Mouse (Mus musculus) small intestine, adult 2 months (tissue): ENCODE measurements around the gene Rwdd2b.

ENCODE experiments used
- CTCF ChIP-seq: fragments of 200-500 bp; IDR thresholded peaks from 2 replicates; pipeline ENCODE4 v1.5.1; 2012; ENCODE audit warnings: low read depth, mild to moderate bottlenecking, control low read depth, inconsistent platforms, low read length, moderate library complexity, mixed read lengths; ENCODE audit not compliant: insufficient replicate concordance, insufficient read length; ENCODE audit errors: extremely low read depth
- POLR2A ChIP-seq: fragments of 200-500 bp; IDR thresholded peaks from 2 replicates; pipeline ENCODE4 v1.6.1; 2012; ENCODE audit warnings: low read depth, mild to moderate bottlenecking, control low read depth, inconsistent platforms, low read length, moderate library complexity

DNA sequence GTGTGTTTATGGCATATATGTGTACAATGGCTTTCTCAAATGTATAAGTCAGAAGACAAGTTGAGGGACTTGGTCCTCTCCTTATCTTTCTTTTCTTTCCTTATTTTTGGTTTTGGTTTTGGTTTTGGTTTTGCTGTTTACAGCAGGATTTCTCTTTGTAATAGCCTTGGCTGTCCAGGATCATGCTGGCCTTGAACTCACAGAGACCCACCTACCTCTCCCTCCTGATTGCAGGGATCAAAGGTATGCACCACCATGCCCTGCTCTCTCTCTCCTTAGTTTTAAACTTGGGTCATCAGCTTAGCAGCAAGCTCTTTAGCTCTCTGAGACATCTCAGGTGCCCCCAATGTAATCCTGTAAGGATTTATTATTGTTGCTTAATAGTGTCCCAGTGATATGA, 4.7 kb upstream of the Rwdd2b start:
- no peak for TF ChIP-seq CTCF
- TF ChIP-seq POLR2A, result no peak
